Mouse (Mus musculus) neutrophil, adult 83 days (primary cell): ENCODE results near the gene Mycbpap. TPM values are rescaled to one million over a fixed set of nuclear protein-coding genes. Genes with fewer than 3 reads are reported as not detected.

Source experiments
- total RNA-seq, 2 experiments: library from RNA; stranded (reverse); gene quantifications; one replicate each; pipeline ENCODE4 v1.2.4; 2023

Mycbpap gene
- under 1 TPM; 0.13 TPM for total RNA-seq

GRCm38 (mm10) chr11:94521219-94521843, at the start of gene Mycbpap:
Mycbpap (minus strand) TSS chr11:94521742.

DNA sequence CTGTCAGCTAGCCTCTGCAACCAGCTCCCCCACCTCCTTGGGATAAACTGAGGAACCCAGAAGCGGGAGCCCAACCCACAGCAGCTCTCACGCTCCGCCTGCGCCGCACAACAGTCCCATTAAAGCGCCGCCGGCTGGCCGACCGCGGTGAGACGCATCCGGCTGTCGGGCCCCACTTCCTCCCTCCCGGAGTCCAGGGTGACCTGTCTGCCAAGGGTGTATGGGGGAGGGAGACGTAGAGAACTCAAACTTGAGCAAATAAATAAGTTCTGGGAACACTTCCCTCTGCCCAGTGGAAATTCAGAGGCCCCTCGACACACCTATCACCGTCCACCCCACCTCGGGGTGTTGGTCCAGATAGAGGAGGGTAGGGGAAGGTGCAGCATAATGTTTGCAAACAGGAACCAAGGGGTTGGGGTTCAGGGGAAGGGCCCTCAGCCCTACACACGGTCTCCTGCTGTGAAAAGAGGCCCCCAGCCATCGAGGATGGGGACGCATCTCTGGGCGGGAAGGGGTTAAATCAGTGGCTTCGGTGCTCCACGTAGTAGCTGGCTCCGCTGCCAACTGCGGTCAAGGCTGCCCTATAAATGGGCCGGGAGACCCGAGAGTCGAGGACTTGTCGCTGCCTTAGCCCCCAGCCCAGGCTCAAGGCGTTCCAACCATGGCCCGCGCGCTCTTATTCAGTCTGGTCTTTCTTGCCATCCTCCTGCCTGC, 43.1 kb upstream of the Mycbpap start, which contains the start of gene Chad:
Chad (plus strand) TSS at position 611 of the 714 bp plus-strand sequence.

GRCm38 (mm10) chr11:94548888-94549690, 27.5 kb upstream of the Mycbpap start, which contains the start of gene Rsad1:
Rsad1 (minus strand) TSS chr11:94549255.

GRCm38 (mm10) chr11:94499661-94500152, 21.8 kb downstream of the Mycbpap start, which contains the start of gene Epn3:
Epn3 (minus strand) TSS chr11:94499974.

DNA sequence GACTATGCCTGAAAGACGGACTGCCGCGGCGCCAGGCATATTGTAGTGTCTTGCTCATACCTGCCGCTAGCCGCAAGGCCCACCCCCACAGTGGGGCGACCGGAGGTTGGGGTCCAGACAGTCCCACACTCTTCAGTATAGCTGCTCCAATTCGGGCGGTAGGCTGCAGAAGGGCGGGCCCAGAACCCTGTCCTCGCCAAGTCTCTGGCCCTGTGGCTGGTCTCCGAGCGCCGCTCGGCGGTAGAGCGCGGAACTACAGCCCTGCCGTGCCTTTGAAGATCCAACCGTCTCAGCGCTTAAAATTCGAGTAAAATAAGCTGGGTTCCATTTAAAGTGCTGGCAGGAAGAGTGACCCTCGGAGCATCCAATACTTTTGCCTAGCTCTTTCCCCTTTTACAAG, 35.5 kb downstream of the Mycbpap start, which contains the start of gene Spata20:
Spata20 (minus strand) TSS at position 179 of the 400 bp plus-strand sequence.

GRCm38 (mm10) chr11:94473707-94474543, 47.6 kb downstream of the Mycbpap start, which contains the start of gene Cacna1g:
Cacna1g (minus strand) TSS chr11:94474198.

Other genes starting within 250 kb of the Mycbpap start
- not detected for gene Gm21885, start 239.9 kb downstream of the Mycbpap start, total RNA-seq
- 10 to 100 TPM; 33.6 to 38.0 TPM for gene Luc7l3, start 199.8 kb downstream of the Mycbpap start, total RNA-seq
- gene Ankrd40, start 193.7 kb downstream of the Mycbpap start, total RNA-seq = 10 to 100 TPM; 26.1 to 29.0 TPM
- 1 to 10 TPM; 2.4 to 4.8 TPM for gene Abcc3, start 128.7 kb downstream of the Mycbpap start, total RNA-seq
- 1 to 10 TPM; 2.0 to 4.4 TPM for gene Cacna1g, start 47.5 kb downstream of the Mycbpap start, total RNA-seq
- gene Spata20, start 35.6 kb downstream of the Mycbpap start, total RNA-seq = not detected
- not detected for gene Epn3, start 21.8 kb downstream of the Mycbpap start, total RNA-seq
- gene Rsad1, start 27.5 kb upstream of the Mycbpap start, total RNA-seq = under 1 TPM; 0.26 to 0.62 TPM
- not detected for gene Chad, start 43.3 kb upstream of the Mycbpap start, total RNA-seq
- 1 to 10 TPM; 2.8 to 3.0 TPM for gene Acsf2, start 80.1 kb upstream of the Mycbpap start, total RNA-seq
- 10 to 100 TPM; 58.3 to 59.1 TPM for gene Lrrc59, start 108.0 kb upstream of the Mycbpap start, total RNA-seq
- gene Mrpl27, start 132.0 kb upstream of the Mycbpap start, total RNA-seq = 10 to 100 TPM; 17.2 to 18.0 TPM
- 10 to 100 TPM in 1 of 2 experiments, 1 to 10 TPM in 1; 9.3 to 10.4 TPM for gene Eme1, start 132.2 kb upstream of the Mycbpap start, total RNA-seq
- gene Xylt2, start 155.8 kb upstream of the Mycbpap start, total RNA-seq = 1 to 10 TPM; 5.5 to 6.7 TPM
- not detected for gene Gm11541, start 182.8 kb upstream of the Mycbpap start, total RNA-seq
- not detected for gene Cdc34b, start 220.0 kb upstream of the Mycbpap start, total RNA-seq